Mouse (Mus musculus) C2C12 (cell line): ENCODE measurements around the gene 4921524J17Rik. TPM values are rescaled to one million over a fixed set of nuclear protein-coding genes. Genes with fewer than 3 reads are reported as not detected.

ENCODE experiments used
- H3K27me3 ChIP-seq: one replicate; pipeline ENCODE4 v1.6.1; 2011; ENCODE audit not compliant: control insufficient read depth, insufficient read depth, insufficient read length
- H3K36me3 ChIP-seq: one replicate; pipeline ENCODE4 v1.6.1; 2011; ENCODE audit not compliant: control insufficient read depth, insufficient read depth
- H3K4me3 ChIP-seq: one replicate; pipeline ENCODE4 v1.5.1; 2011; ENCODE audit warnings: mild to moderate bottlenecking, control low read depth; ENCODE audit not compliant: poor library complexity, insufficient read depth, severe bottlenecking
- H3K79me2 ChIP-seq: one replicate; pipeline ENCODE4 v1.6.1; 2011; ENCODE audit not compliant: control insufficient read depth, insufficient read depth
- H3K79me3 ChIP-seq: one replicate; pipeline ENCODE4 v1.6.1; 2011; ENCODE audit warnings: low read depth, control low read depth
- H3ac ChIP-seq: one replicate; pipeline ENCODE3; 2011; ENCODE audit warnings: low read depth; ENCODE audit not compliant: control insufficient read depth, insufficient read length
- CEBPB ChIP-seq: IDR thresholded peaks from one replicate; pipeline ENCODE4 v1.6.1; 2011; ENCODE audit warnings: low read depth, mild to moderate bottlenecking, control low read depth, moderate library complexity
- CTCF ChIP-seq: IDR thresholded peaks from one replicate; pipeline ENCODE4 v1.5.1; 2011; ENCODE audit not compliant: control insufficient read depth, insufficient read depth, insufficient read length
- FOSL1 ChIP-seq: IDR thresholded peaks from one replicate; pipeline ENCODE4 v1.8.0; 2011; ENCODE audit warnings: mild to moderate bottlenecking, low read length; ENCODE audit not compliant: poor library complexity, insufficient read depth, severe bottlenecking
- MAX ChIP-seq: IDR thresholded peaks from one replicate; pipeline ENCODE4 v1.6.1; 2011; ENCODE audit warnings: mild to moderate bottlenecking, control low read depth
- MYOD1 ChIP-seq: IDR thresholded peaks from one replicate; pipeline ENCODE4 v1.6.1; 2011; ENCODE audit warnings: low read depth; ENCODE audit not compliant: control insufficient read depth, insufficient read length
- MYOG ChIP-seq: IDR thresholded peaks from one replicate; pipeline ENCODE4 v1.6.1; 2011; ENCODE audit not compliant: control insufficient read depth, insufficient read length; ENCODE audit errors: extremely low read depth
- USF1 ChIP-seq: IDR thresholded peaks from one replicate; pipeline ENCODE4 v1.6.1; 2011; ENCODE audit warnings: low read depth, mild to moderate bottlenecking, control low read depth, moderate library complexity
- polyA plus RNA-seq: library from polyadenylated mRNA; unstranded; fragments of >200 nt; fragmentation: generic; extraction: Trizol; gene quantifications from one replicate; pipeline ENCODE4 v1.2.1, GENCODE M21; 2012; ENCODE audit warnings: missing spikeins

Gene 4921524J17Rik
- polyA plus RNA-seq, 1 experiment = 5.3 TPM

DNA sequence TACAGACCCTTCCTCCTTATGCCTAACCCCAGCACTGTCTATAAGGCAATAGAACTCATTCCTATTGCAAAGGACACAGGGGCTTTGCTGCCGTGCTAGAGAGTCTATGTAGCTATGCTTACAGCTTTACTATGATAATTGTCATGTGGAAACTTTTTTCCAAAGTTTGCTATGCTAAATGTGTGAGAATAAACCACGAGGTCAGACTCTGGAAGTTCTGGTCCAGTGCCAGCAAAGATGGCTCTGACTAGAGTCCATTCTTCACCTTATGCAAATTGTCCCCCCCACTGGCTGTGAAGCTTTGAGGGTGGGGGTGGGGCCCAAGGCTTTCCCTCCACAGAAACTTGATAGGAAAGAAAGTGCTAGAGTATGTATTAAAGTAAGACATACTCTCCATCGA lies 56.1 kb downstream of the 4921524J17Rik start:
- Histone ChIP-seq H3ac (no peak overlapping the region), H3K79me2 (no peaks in the 10 kb centered on the region), H3K36me3 (no peaks in the 10 kb centered on the region), H3K4me3 (no peak overlapping the region), H3K79me3 (no peaks in the 10 kb centered on the region), H3K27me3 (no peaks in the 10 kb centered on the region)
- TF ChIP-seq CEBPB (no peak), FOSL1 (no peak), MAX (no peak), USF1 (no peak), CTCF (no peak), MYOG (no peak), MYOD1 (no peak)

DNA sequence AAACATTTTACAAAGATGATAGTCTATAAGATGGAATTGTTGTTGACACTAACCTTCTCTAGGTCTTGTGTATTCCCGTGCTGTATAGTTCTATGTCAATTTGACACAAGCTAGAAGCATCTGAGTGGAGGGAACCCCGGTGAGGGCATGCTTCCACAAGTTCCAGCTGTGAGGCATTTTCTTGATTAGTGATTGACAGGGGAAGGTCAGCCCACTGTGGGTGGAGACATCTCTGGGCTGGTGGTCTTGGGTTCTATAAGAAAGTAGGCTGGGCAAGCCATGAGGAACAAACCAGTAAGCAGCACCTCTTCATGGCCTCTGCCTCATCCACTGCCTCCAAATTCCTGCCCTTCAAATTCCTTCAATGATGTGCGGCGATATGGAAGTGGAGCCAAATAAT lies 58.3 kb downstream of the 4921524J17Rik start:
- H3ac ChIP-seq = no peak overlapping the region
- H3K79me2 ChIP-seq = no peaks in the 10 kb centered on the region
- H3K4me3 ChIP-seq = no peak overlapping the region
- H3K36me3 ChIP-seq = no peaks in the 10 kb centered on the region
- no peak for TF ChIP-seq MYOG
- no peak for TF ChIP-seq CEBPB
- TF ChIP-seq FOSL1 = no peak
- TF ChIP-seq CTCF = no peak
- no peak for TF ChIP-seq MYOD1
- TF ChIP-seq MAX = no peak
- H3K27me3 ChIP-seq = no peaks in the 10 kb centered on the region
- no peaks in the 10 kb centered on the region for H3K79me3 ChIP-seq

DNA sequence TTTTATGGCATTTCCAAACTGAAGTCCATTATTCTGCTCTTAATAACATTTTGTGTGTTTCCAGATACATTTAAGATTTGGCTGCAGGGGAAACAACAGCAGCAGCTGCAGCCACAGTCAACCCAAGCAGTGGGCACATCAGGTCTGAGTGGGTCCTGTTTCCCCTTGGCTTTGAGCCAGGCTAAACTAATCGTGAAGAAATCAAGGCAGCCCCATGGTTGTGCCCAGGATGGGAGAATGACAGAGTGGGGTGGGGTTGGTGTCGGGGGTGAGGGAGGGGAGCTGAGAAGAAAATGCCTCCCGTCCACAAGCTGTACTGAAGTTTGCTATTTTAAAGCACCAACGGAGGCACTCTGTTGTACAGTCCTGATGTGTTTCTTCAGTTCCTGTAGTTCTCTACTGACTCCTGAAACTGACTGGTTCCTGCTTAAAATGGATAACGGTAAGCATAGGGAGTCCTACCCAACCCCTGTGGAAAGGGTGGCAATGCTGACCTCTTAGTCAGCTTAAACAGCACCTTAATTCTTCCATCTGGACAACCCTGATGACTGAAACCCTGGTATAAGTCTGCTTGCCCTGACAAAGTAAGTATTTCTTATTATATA lies 59.1 kb downstream of the 4921524J17Rik start:
- Histone ChIP-seq H3K27me3 (no peaks in the 10 kb centered on the region), H3K36me3 (no peaks in the 10 kb centered on the region), H3K79me3 (no peaks in the 10 kb centered on the region), H3K4me3 (no peak overlapping the region), H3ac (no peak overlapping the region), H3K79me2 (no peaks in the 10 kb centered on the region)
- TF ChIP-seq CEBPB (no peak), MYOG (no peak), FOSL1 (no peak), CTCF (no peak), MYOD1 (no peak), USF1 (no peak), MAX (no peak)

DNA sequence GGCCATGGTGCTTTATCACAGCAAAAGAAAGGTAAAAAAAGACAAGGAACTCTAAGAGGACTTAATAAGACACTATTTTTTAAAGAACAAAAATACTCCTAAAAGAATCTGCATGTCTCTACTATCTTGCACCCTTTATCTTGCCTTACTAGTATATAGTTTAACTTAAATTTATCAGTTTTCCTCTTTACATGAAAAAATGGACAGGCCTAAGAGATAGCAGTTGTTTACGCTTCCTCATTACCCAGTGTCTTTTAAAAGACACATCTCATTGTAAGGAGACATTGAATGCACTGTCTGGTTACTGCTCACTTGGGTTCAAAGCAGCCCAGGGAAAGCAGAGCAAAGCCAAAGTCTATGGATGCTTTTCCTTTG lies 60.2 kb downstream of the 4921524J17Rik start:
- Histone ChIP-seq H3K79me2 (no peaks in the 10 kb centered on the region), H3K36me3 (no peaks in the 10 kb centered on the region), H3K4me3 (no peak overlapping the region), H3K27me3 (no peaks in the 10 kb centered on the region), H3ac (no peak overlapping the region), H3K79me3 (no peaks in the 10 kb centered on the region)
- no peak for TF ChIP-seq MYOD1
- no peak for TF ChIP-seq FOSL1

DNA sequence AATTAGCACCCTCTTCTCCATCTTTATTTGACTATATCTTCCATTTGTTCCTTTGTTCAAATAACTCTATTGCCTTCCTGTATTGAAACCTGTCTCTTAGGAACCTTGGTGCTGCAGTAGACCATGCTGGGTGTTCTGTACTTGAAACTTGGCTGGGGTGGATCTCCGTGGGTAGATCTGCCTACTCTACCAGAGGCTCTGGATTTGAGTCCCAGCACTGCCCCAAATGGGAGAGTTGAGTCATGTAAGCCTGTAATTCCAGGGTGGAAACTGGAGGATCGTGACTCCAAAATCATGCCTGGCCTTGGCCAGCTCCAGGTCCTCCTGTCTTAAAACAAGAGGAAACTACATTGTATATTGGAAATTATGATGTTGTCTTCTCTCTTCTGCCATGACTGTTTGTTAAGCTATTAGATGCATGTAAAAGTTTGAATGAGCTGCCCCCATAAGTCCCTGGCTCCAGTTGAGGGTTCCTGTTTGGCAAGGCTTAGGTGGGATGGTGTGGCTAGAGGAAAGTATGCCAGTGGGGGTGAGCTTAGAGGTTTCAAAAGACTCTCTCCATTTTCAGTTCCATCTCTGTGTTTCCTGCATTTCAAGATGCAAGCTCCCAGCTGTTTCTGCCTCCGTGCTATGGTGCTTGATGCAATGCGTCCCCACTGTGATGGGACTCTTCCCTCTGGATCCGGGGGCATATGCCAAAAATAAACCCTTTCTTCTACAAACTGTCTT lies 60.7 kb downstream of the 4921524J17Rik start:
- no peak overlapping the region for H3ac ChIP-seq
- no peak overlapping the region for H3K4me3 ChIP-seq
- H3K79me2 ChIP-seq = no peaks in the 10 kb centered on the region
- no peak for TF ChIP-seq FOSL1
- no peaks in the 10 kb centered on the region for H3K36me3 ChIP-seq
- H3K27me3 ChIP-seq = no peaks in the 10 kb centered on the region
- no peaks in the 10 kb centered on the region for H3K79me3 ChIP-seq

DNA sequence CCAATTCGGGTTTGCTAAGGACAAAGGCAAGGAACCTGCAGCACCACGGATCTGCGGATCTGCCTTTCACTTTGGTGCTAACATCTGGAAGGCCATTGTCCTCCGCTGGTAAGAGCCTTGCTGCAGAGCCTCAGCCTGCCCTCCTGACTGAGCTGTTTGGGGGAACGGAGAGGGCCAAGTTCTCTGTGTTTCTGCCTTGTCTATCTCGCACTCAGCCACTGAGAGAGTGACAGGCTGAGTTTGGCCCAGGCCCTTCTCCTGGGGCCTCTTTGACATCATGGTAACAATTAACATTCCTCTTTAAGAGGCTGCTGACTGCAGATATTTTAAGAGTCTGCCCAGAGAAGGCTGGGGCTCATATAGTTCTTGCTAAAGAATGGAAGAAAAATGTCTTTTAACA lies 67.5 kb downstream of the 4921524J17Rik start:
- TF ChIP-seq USF1 (no peak), FOSL1 (no peak), MYOG (no peak), MAX (no peak), CTCF (no peak)
- no peaks in the 10 kb centered on the region for H3K79me3 ChIP-seq
- no peak overlapping the region for H3K4me3 ChIP-seq
- no peaks in the 10 kb centered on the region for H3K36me3 ChIP-seq
- peaks cover 6% of the 10 kb centered on the region for H3K27me3 ChIP-seq
- no peak overlapping the region for H3ac ChIP-seq
- H3K79me2 ChIP-seq = no peaks in the 10 kb centered on the region
